Mouse (Mus musculus) embryonic facial prominence, embryonic 15.5 days (tissue): ENCODE results near the gene Rfx5. TPM values are rescaled to one million over a fixed set of nuclear protein-coding genes. Genes with fewer than 3 reads are reported as not detected.
A peak's percentile ranks its signal among the peaks of the same experiment; 100 is the strongest.
"Not testable (repeated sequence)": the region's sequence is repeated elsewhere in the genome, so short reads cannot be mapped to it uniquely, and the experiment has no call there.

Experiments used
- ATAC-seq: fragments of 200-750 bp; cut with Nextera tagmentation; 2 replicates; pipeline ENCODE4 v1.8.0; 2017; ENCODE audit warnings: low read depth, moderate TSS enrichment; ENCODE audit not compliant: insufficient number of reproducible peaks, low FRiP score, low TSS enrichment
- H3K27ac ChIP-seq: fragments of 300-500 bp; sonication (generic); replicated peaks from 2 replicates; pipeline ENCODE4 v1.5.1; 2015; ENCODE audit warnings: mild to moderate bottlenecking, inconsistent platforms
- H3K27me3 ChIP-seq: fragments of 300-500 bp; sonication (generic); 2 replicates; pipeline ENCODE4 v1.6.1; 2015; ENCODE audit warnings: inconsistent platforms
- H3K36me3 ChIP-seq: fragments of 300-500 bp; sonication (generic); 2 replicates; pipeline ENCODE4 v1.6.1; 2015; ENCODE audit warnings: mild to moderate bottlenecking, inconsistent platforms
- H3K4me1 ChIP-seq: fragments of 300-500 bp; sonication (generic); 2 replicates; pipeline ENCODE4 v1.6.1; 2015; ENCODE audit warnings: inconsistent platforms
- H3K4me2 ChIP-seq: fragments of 300-500 bp; sonication (generic); replicated peaks from 2 replicates; pipeline ENCODE4 v1.6.1; 2015; ENCODE audit warnings: mild to moderate bottlenecking, inconsistent platforms
- H3K4me3 ChIP-seq: fragments of 300-500 bp; sonication (generic); replicated peaks from 2 replicates; pipeline ENCODE4 v1.5.1; 2015; ENCODE audit warnings: mild to moderate bottlenecking, inconsistent platforms
- H3K9ac ChIP-seq: fragments of 300-500 bp; sonication (generic); 2 replicates; pipeline ENCODE4 v1.6.1; 2015; ENCODE audit warnings: inconsistent platforms
- H3K9me3 ChIP-seq: fragments of 300-500 bp; sonication (generic); replicated peaks from 2 replicates; pipeline ENCODE4 v1.6.1; 2016; ENCODE audit warnings: inconsistent platforms
- WGBS: fragments of 180-500 bp; shearing (Covaris S2); methylation state at CpG from one replicate; pipeline ENCODE4 v1.1.7; 2015; 5-methylcytosine and 5-hydroxymethylcytosine counted together
- polyA plus RNA-seq: library from polyadenylated mRNA; unstranded; fragments of >200 nt; fragmentation: Nextera tagmentation; extraction: Ambion mirVana; gene quantifications from 2 replicates; pipeline ENCODE4 v1.2.1, GENCODE M21; 2015

Rfx5 gene
- polyA plus RNA-seq = 8.7 and 11.0 TPM in 2 replicates

- peak; percentile 97 for ATAC-seq
- H3K27me3 ChIP-seq = no peaks in the 10 kb centered on the region
- peaks cover 12% of the 10 kb centered on the region for H3K4me1 ChIP-seq
- no peaks in the 10 kb centered on the region for H3K9me3 ChIP-seq
- peak within 1 kb of the TSS; percentile 69 for H3K9ac ChIP-seq
- peak within 1 kb of the TSS; percentile 72 for H3K4me3 ChIP-seq
- under 1% methylated on average over 50 of the region's 50 CpGs for WGBS
- peaks cover 38% of the 10 kb centered on the region for H3K36me3 ChIP-seq
- H3K4me2 ChIP-seq = peak within 1 kb of the TSS; percentile 60
- peak within 1 kb of the TSS; percentile 94 for H3K27ac ChIP-seq
These were observed at the start of gene Rfx5 for GRCm38 (mm10) chr3:94953764-94954616. TSS of gene Rfx5 (plus strand) at chr3:94954075.

DNA sequence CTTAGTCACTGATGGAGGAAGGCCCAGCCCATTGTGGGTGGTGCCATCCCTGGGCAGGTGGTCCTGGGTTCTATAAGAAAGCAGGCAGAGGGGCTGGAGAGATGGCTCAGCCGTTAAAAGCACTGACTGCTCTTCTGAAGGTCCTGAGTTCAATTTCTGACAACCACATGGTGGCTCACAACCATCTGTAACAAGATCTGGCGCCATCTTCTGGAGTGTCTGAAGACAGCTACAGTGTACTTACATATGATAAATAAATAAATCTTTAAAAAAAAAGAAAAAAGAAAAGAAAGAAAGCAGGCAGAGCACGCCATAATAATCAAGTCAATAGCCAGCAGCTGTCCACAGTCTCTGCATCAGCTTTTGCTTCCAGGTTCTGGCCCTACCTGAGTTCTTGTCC, 49.1 kb upstream of the Rfx5 start:
- H3K27ac ChIP-seq = not testable (repeated sequence)
- WGBS = 56% methylated on average over 3 of the region's 3 CpGs

DNA sequence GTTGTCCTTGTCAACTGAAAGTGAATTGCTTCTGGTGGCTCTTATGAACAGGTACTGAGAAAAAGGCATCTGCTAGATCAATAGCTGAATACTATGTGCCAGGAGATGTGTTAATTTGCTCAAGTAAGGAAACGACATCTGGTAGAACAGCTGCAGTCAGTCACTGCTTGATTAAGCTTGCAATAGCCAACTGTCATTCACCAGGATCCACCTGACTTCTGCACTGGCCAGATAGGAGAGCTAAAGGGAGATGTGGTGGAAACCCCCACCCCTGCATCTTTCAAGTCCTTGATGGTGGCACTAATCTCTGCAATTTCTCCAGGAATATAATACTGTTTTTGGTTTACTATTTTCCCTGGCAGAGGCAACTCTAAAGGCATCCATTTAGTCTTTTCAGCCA, 47.4 kb upstream of the Rfx5 start:
- Histone ChIP-seq H3K27me3 (no peaks in the 10 kb centered on the region), H3K4me1 (no peaks in the 10 kb centered on the region), H3K9ac (no peak overlapping the region), H3K4me2 (no peak overlapping the region), H3K4me3 (no peak overlapping the region), H3K9me3 (no peaks in the 10 kb centered on the region), H3K36me3 (no peaks in the 10 kb centered on the region), H3K27ac (no peak overlapping the region)
- 52% methylated on average over 1 of the region's 1 CpGs for WGBS
- ATAC-seq = no peak

More for the DNA sequence above, 49.1 kb upstream of the Rfx5 start:
- not testable (repeated sequence) for H3K4me2 ChIP-seq, H3K4me3 ChIP-seq, H3K4me1 ChIP-seq, ATAC-seq, H3K9ac ChIP-seq, H3K36me3 ChIP-seq, H3K27me3 ChIP-seq, H3K9me3 ChIP-seq

DNA sequence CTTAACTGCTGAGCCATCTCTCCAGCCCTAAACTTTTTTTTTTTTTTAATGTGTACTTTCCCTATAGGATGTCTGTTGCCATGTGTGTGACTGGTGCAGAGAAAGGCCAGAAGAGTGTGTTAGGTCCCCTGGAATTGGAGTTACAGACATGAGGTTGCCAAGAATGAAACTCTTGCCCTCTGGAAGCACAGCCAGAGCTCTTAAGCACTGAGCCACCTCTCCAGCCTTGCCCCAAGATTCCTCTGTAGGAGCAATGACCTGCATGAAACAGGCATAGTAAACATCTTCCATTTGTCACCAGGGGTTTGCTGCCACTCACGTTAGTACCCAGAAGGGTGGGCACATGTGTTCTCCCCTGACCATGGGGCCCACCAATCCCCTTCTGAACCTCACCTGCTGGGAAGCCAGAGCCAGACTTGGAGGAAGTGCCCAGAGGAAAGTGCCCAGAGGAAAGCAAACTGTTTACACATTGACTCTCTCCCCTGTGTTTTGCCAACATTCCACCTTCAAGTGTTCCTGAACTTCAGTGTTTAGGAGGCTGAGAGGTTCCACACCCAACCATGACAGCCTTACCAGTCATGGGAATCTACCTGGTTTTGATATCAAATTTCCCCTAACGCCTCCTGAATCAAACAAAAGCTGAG, 42.7 kb upstream of the Rfx5 start:
- Histone ChIP-seq H3K4me3 (no peak overlapping the region), H3K4me1 (0 out of 2 replicates have a peak, but pooled peaks cover 4% of the 10 kb centered on the region), H3K27ac (no peak overlapping the region), H3K4me2 (no peak overlapping the region), H3K9me3 (no peaks in the 10 kb centered on the region), H3K36me3 (no peaks in the 10 kb centered on the region), H3K9ac (no peak overlapping the region), H3K27me3 (no peaks in the 10 kb centered on the region)
- 55% methylated on average over 2 of the region's 2 CpGs for WGBS
- ATAC-seq = no peak

- no peak for ATAC-seq
- H3K4me1 ChIP-seq = 0 out of 2 replicates have a peak, but pooled peaks cover 12% of the 10 kb centered on the region
- H3K4me2 ChIP-seq = no peak overlapping the region
- H3K9ac ChIP-seq = no peak overlapping the region
- H3K27me3 ChIP-seq = no peaks in the 10 kb centered on the region
- no peaks in the 10 kb centered on the region for H3K36me3 ChIP-seq
- H3K4me3 ChIP-seq = no peak overlapping the region
- no peak overlapping the region for H3K27ac ChIP-seq
- WGBS = 55% methylated on average over 5 of the region's 5 CpGs
- H3K9me3 ChIP-seq = no peaks in the 10 kb centered on the region
These were observed 40.1 kb upstream of the Rfx5 start for GRCm38 (mm10) chr3:94913801-94914200.

DNA sequence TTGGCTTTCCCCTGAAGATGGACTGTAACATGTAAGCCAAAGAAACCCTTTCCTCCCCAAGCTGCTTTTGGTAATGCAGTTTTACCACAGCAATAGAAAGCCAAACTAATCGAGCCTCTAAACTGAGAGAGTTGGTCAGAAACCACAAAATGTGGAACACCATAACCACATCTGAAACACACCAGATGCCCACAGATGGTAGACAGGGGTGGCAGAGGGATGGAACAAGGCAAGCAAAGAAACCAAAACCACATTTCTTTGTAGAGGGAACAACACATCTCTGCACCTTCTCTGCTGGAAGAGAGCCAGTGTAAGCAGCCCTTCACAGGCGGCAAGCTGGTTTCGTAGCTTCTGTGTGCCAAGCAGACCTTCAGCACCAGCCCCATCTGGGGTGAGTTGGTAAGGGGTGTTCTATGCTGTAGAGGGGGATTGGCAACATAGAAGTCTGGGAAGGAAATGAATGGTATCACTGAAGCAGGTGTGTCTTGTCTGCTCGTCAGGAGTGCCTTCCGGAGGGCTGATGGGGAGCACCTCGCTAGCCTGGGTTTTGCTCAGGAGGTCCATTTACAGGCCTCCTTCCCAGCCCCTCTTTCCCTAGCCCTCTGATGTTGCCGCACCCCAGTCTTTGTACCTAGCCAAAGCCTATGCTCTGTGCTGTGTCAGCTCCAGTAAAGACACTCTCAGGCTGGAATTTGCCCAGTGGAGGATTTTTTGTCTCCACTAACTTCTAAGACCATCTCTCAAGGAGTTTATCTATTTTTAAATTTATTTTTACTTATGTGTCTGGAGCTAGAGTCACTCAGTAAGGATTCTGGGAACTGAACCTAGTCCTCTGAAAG, 37.8 kb upstream of the Rfx5 start:
- WGBS = 50% methylated on average over 7 of the region's 7 CpGs
- Histone ChIP-seq H3K4me3 (no peak overlapping the region), H3K4me2 (no peak overlapping the region), H3K36me3 (no peaks in the 10 kb centered on the region), H3K9me3 (no peaks in the 10 kb centered on the region), H3K27ac (no peak overlapping the region), H3K27me3 (no peaks in the 10 kb centered on the region), H3K9ac (no peak overlapping the region), H3K4me1 (0 out of 2 replicates have a peak, but pooled peaks cover 12% of the 10 kb centered on the region)
- ATAC-seq = peak; percentile 57; the same call in 1 of the 2 replicates

- ATAC-seq = peak; percentile 34; the same call in 1 of the 2 replicates
- no peaks in the 10 kb centered on the region for H3K27me3 ChIP-seq
- no peak overlapping the region for H3K4me3 ChIP-seq
- H3K9me3 ChIP-seq = no peaks in the 10 kb centered on the region
- H3K27ac ChIP-seq = no peak overlapping the region
- H3K4me1 ChIP-seq = 0 out of 2 replicates have a peak, but pooled peaks cover 12% of the 10 kb centered on the region
- H3K4me2 ChIP-seq = no peak overlapping the region
- no peak overlapping the region for H3K9ac ChIP-seq
- no peaks in the 10 kb centered on the region for H3K36me3 ChIP-seq
- WGBS = 46% methylated on average over 14 of the region's 14 CpGs
These were observed 36.0 kb upstream of the Rfx5 start for GRCm38 (mm10) chr3:94917816-94918361.

- Histone ChIP-seq H3K9ac (no peak overlapping the region), H3K4me1 (0 out of 2 replicates have a peak, but pooled peaks cover 12% of the 10 kb centered on the region), H3K9me3 (no peaks in the 10 kb centered on the region), H3K27me3 (no peaks in the 10 kb centered on the region), H3K4me3 (no peak overlapping the region), H3K4me2 (no peak overlapping the region), H3K27ac (no peak overlapping the region), H3K36me3 (no peaks in the 10 kb centered on the region)
- no peak for ATAC-seq
- 75% methylated on average over 4 of the region's 4 CpGs for WGBS
These were observed 35.0 kb upstream of the Rfx5 start for GRCm38 (mm10) chr3:94918845-94919244.

DNA sequence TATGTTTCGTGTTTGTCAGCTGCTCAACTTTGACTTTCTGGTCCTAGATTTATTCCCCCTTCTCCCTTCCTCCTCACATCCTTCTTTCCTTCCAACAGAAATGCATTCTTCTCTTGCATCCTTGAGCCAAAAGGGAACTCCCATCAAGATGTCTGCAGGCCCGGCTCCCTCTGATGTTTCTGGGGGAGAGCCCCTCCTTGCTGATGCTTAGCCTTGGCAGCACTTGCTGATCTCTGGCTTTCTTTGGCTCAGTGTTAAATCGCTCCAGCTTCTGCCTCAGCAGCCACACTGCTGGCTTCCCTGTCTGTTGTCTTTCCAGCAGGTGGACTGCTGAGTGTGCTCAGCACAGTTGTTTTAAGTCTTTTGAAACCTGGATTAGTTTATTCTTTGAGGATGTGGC, 32.8 kb upstream of the Rfx5 start:
- no peak for ATAC-seq
- no peak overlapping the region for H3K4me2 ChIP-seq
- no peak overlapping the region for H3K27ac ChIP-seq
- H3K36me3 ChIP-seq = no peaks in the 10 kb centered on the region
- no peaks in the 10 kb centered on the region for H3K9me3 ChIP-seq
- H3K9ac ChIP-seq = no peak overlapping the region
- H3K4me3 ChIP-seq = no peak overlapping the region
- H3K27me3 ChIP-seq = no peaks in the 10 kb centered on the region
- 0 out of 2 replicates have a peak, but pooled peaks cover 9% of the 10 kb centered on the region for H3K4me1 ChIP-seq
- 40% methylated on average over 3 of the region's 3 CpGs for WGBS

DNA sequence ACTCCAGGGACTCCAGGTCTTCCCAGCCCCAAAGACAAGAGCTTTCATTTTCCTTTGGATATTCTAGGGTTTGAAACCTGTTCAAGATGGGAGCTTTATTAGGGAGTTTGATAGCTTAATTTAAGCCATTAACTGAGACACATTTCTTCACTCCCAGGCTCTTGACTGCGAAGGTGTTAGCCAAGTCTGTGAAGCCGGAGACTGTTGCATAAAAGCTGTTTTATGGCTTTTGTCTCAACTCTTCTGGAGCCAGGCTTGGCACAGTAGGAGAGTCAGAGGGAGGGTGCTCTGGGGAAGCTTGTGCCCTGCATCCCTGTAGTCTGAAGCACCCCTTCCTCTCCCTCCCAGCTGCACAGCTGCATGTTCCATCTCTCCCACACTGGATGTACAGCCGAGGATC, 31.5 kb upstream of the Rfx5 start:
- Histone ChIP-seq H3K4me2 (no peak overlapping the region), H3K4me3 (no peak overlapping the region), H3K36me3 (no peaks in the 10 kb centered on the region), H3K9ac (no peak overlapping the region), H3K9me3 (no peaks in the 10 kb centered on the region), H3K27ac (no peak overlapping the region), H3K27me3 (no peaks in the 10 kb centered on the region), H3K4me1 (0 out of 2 replicates have a peak, but pooled peaks cover 8% of the 10 kb centered on the region)
- ATAC-seq = no peak
- WGBS = 54% methylated on average over 3 of the region's 3 CpGs
